Mouse (Mus musculus): ENCODE measurements around the gene Eml5.
A peak's percentile ranks its signal among the peaks of the same experiment; 100 is the strongest.

Gene Eml5

DNA sequence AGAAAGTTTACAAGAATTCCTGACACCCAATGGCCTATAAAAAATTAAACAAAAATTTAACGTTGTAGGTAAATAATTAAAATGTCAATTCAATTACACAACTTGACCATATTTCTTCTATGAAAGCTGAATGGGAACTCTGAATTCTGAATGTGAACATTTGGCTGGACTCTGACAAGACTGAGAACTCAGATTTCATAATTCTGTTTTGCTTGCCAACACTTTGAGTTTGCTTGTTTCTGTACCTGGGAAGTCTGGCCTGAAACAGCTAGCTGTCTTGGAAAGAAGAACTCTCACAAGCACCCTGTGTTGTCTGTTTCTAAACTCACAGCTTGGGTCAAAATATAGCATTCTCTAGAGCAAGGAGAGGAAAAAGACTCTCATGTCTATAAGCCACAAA, 67.4 kb downstream of the Eml5 start:
- DNase-seq (ENCODE audit: low spot score): no peak

DNA sequence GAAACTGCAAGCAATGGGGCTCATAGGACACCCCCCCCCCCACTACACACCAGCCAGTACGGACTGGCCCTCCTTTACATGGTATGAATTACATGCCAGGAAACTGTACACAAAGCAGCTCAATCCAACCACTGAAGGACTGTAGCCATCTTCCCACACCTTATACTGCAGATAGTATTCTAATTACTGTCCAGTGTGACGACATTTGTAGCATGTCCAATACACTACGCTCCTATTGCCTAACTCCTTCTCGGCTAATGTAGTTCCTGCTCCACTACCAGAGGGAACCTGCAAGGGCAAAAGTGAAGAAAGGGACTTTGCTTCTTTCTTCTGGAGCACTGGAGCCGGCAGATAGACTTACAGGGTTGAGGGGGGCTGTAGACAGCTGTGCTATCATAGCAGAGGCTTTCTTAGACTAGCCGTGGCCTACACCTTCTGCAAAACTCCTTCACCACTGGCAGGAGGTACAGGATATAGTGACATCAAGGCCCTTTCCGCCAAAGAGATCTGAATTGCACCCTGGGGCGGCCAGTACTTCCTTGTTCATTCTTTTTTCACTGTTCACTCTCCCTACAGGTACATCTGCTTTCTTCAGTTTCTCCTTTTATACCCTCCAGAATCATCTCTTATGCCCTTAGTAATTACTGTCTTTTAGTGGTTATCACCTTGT, 68.2 kb downstream of the Eml5 start:
- DNase-seq (ENCODE audit: low spot score): no peak

DNA sequence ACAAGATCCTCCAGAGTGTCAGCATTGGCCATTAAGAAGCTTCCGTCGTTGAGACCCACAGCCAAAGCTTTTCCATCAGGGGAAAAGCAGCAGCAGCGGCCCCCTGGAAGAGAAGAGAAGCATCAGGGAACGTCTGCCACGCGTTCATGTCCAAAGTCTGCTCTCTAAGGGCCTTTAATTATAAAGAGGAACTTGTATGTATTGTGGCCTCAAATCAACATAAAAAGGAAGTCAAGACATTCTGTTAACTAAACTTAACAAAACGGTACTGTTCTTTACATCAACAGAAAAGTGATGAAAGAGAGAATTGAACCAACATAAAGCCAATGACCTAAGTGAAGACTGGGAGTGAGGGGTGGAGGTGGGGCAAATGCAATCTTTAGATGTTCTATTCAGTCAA, 70.2 kb downstream of the Eml5 start:
- no peak for DNase-seq (ENCODE audit: low spot score)

DNA sequence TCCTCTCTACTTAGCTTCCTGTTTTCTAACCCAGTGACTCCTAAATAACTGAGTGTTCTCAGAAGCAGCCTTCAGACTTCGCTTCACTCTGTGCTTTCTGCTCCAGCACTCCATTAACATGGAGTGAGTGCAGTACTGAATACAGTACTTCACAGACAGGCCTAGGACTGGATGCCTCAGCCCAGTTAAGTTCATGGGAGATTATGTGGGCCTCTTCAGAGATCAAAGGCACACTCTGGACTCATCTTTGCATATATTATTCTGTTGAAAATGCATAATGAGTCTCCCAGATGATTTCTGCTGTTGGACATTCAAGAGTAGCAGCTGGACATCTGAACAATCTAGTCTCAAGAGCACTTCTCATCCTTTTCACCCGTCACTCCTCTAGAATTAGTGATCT, 80.5 kb downstream of the Eml5 start:
- DNase-seq (ENCODE audit: low spot score): no peak

DNA sequence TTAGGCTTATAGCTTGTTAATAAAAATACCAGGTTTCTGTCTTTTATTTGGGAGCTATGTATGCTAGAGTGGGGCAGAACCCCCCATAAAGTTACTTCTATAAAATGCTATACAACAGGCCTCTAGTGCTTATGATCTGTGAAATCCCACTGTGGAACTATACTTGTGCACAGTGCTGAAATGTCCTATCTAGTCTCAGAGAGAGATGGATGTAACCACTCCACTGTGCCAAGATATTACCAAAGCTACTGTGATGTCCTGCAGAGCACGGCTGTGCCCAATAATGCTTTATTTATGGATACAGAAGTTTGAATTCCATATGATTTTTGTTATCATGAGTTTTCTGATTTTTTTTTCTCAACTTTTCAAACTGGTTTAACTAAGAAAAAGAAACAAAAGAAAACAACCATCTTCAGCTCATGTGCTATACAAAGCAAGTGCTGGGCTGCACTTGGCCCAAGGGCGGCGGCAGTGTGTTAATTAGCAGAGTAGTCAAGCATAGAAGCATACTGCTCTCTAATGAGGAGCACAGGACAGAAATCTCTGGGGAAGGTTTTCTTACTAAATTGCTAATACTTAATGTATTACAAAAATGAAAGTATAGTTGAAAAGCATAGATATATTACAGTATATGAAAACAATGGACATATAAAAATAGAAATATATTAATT, 97.1 kb downstream of the Eml5 start:
- DNase-seq (ENCODE audit: low spot score): no peak

DNA sequence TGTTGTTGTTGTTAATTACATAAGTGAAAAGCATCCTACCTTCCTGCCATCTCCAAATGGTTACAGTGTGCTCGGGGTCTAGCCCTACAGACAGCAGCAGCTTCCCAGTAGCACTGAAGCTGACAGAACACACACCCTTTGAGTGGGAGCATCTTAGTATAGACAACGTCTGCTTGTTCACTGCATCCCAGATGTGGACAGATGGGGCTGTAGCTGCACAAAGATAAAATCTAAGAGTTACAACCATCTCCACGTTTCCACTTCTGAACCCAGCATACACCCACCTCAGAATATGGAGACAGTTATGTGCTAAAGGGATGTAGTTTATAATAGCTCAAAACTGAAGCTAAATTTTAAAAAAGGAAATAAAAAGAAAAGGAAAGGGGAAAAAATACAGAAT, 99.0 kb downstream of the Eml5 start:
- DNase-seq (ENCODE audit: low spot score): no peak

DNA sequence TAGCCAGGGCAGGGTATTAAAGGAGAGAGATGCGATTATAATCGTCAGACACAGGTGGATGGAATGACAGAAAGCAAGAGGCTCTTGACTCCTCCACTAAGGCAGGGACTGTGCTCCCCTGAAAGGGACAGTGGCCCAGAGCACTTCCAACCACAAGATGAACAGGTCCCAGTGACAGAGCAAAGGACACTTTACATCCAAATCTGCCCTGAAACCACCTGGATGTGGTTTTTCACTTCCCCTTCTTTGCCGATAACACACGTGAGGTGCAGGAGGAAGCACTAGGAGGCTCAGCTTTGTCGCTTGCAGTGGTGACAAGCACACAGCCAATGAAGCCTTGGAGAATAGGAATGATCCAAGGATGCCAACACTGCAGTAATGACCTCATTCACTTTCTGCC, 101.0 kb downstream of the Eml5 start:
- no peak for DNase-seq (ENCODE audit: low spot score)

DNA sequence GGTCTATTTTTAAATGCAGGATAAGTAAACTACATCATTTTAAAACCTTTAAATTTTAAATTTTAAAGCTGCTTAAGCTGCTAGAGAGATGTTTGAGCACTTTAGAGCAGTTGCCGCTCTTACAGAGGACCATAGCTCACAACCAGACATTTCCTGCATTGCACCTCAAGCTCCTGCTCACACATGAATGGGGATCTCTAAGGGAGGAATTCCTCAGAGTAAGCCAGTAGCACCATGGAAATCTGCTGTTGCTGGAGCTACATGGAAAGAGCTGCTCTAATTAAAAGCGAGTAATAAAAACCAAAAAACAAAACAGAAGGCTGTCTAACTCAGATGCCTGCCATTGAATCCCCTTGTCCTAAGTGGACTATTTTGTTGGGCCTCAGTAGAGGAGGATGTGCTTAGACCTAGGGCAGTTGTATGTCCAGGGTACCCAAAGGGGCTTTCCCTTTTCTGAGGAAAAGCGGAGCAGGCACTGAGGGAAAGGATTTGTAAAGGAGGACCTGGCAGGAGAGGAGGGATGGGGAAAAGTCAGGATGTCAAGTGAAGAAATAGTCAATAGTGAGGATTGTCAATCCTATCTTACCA, 105.5 kb downstream of the Eml5 start:
- no peak for DNase-seq (ENCODE audit: low spot score)

DNA sequence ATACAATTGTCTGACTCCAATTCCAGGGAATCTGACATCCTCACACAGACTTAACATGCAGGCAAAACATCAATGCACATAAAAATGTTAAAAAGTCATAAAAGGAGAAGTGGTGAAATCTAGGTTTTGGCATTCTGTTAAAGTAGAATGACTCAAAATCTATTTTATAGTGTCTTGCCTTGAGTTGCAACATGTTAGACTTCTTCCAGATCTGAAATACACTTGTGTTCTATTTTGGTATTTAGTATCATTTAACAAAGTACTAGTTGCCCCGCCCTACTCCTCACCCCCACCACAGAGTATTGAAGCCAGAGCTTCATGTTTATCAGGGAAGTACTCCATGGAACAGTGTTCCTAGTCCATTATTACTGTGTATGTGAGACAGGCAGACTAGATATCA, 117.0 kb downstream of the Eml5 start:
- no peak for DNase-seq (ENCODE audit: low spot score)

DNA sequence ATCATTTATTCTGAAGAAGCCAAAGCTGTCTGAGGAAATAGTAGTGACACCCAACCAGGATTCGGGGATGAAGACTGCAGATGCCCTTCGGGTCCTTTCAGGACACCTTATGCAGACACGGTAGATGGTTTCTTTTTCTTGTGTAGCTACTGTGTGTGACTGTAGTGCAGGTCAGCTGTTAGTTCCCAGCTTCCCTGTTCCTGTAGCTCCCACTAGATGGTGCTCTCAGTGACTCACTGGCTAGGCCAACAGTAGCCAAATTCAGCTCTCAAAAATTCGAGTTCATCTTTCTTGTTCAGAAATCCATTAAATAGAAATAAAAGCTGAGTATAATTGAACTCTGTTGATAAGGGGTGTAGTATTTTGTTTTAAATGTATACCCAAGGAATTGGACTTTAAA, 122.1 kb downstream of the Eml5 start:
- no peak for DNase-seq (ENCODE audit: low spot score)

DNA sequence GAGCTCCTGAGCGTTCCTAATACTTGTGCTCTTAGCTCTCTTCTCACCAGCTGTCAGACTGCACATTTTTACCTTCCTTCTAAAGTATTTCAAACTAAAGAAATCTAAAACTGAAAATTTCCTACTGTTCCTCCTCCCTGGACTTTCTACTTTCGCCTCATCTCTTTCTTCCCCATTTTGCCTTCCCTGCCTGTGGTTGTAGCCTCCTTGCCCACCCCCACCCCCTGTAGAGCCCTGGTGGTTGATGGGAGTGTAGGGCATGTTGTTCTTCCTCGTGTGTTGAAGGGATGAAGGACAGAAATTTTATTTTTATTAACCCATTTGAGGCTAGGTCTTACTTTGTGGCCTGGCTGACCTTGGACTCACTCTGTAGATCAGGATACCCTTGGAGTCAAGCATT, 123.8 kb downstream of the Eml5 start:
- DNase-seq (ENCODE audit: low spot score): no peak

DNA sequence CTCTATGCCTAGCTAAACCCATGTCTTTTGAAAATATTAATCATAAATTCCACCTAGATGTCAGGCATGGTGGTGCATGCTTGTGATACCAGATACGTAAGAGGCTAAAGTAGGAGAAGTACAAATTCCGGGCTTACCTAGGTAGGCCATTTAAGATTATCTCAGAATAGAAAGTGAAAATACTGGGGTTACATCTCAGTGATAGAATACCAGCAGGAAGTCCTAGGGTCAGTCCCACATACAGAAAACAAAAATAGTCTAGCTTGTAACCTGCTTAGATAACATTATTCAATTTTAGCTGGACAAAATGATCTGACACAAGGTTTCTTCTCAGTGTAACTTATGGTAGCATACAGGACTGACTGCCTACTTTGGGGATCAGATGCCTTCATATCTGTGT, 135.0 kb downstream of the Eml5 start:
- no peak for DNase-seq (ENCODE audit: low spot score)

DNA sequence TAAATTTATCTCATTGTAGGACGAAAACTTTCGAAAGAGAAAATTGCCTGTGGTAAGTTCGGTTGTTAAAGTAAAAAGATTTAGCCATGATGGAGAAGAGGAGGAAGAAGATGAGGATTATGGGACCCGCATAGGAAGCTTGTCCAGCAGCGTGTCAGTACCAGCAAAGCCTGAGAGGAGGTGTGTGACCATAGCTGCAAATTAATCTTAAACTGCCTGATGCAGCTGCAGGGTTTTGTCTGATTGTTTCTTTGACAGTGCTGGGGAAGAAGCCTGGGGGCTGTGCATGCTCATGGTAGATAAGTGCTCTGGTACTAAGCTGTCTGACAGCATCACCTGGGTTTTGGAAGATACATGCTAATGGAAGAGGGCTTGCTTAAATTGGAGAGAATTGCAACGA, 141.6 kb downstream of the Eml5 start:
- DNase-seq (ENCODE audit: low spot score): no peak

DNA sequence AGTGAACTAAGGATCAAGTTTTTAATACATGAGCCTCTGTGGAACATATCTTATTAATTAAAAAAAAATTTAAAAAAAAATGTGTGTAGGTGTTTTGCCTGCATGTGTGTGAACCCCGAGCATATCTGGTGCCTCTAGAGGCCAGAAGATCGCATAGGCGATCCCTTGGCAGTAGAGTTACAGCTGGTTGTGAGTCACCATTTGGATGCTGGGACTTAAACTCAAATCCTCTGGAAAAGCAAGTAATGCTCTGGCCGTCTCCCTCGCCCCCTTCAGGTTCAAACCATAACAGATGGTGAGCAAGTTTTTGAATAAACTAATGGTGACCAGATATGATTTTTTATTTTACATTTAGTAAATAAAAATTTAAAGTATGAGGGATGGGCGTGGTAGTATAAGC, 143.6 kb downstream of the Eml5 start:
- no peak for DNase-seq (ENCODE audit: low spot score)

DNA sequence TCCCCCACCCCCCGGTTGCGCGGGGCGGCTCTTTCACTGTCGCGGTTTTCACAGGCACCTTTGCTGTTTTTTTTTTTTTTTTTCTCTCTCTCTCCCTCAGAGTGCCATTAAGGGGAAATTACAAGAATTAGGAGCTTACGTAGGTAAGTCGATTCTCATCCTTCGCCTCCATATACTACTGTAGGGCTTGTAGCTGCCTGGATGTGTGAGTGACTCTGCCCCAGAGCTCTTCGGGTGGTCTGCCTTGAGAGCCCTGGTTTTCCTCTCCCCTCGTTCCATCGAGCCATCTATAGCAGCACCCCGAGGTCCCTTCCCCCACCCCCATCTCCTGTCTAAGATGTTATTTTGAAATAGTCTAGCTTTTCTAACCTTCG, 153.9 kb downstream of the Eml5 start:
- no peak for DNase-seq (ENCODE audit: low spot score)

DNA sequence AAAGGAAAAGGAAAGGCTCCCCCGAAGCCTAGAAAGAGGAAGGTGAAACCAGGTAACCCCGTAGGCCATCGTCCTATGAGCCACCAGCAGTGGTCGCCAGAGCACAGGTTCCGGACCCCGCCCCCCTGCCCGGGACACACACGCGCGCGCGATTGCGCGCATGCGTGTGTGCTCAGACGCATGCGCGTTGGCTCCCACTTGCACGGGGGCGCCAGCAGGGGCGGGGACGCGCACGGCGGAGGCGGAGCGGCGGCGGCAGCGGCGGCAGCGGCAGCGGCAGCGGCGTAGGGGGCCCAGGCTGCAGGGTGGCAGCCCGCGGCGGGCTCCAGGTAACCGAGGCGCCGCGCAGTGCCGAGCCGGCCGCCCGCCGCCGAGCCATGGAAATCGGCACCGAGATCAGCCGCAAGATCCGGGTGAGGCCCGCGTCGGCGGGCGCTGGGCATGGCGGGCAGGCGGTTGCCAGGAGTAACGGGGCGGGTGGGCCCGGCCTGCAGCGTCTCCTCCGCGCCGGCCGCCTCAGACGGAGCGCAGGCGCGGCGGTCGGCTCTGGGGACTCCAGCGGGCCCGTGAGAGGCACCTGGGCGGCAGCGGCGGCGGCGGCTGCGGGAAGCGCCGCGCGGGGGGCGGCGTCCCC, 154.4 kb downstream of the Eml5 start, which contains the start of gene Zc3h14:
Zc3h14 (plus strand) TSS at position 219 of the 634 bp plus-strand sequence.
- peak; percentile 98 for DNase-seq (ENCODE audit: low spot score)

DNA sequence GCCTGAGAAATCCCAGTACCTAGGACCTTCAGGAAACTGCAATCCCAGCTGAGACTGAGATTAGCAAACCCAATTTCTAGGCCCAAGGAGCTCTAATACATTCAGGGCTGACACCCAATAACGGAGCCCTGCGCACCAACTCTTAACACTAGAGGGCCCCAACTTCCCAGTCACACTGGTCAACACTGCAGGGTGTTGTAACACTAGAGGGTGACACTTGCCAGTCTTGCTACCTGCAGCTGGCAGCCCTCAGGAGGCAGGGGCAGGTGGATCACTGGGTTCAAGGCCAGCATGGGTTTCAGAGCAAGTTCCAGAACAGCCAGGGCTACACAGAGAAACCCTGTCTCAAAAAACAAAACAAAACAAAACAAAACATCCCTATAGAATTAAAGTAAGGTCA, 155.2 kb downstream of the Eml5 start:
- DNase-seq (ENCODE audit: low spot score): peak; percentile 68

DNA sequence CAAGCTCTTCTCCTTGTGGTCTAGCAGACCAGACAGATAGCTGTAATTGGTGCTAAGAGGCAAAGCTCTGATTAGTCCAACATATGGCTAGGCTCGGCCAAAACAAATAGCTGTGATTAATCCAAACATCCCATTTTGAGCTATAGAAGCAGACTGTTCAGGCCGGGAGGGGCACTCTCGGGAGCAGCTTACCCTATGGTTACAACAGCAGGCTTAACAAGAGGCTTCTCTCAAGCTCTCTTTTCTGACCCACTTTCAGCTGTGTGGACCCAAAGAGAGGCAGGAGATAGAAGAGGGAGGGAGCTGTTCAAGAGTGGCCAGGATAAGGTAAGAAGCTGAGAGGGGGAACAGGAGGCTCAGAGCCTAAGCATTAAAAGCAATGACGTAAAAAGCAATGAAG, 155.7 kb downstream of the Eml5 start:
- no peak for DNase-seq (ENCODE audit: low spot score)

DNA sequence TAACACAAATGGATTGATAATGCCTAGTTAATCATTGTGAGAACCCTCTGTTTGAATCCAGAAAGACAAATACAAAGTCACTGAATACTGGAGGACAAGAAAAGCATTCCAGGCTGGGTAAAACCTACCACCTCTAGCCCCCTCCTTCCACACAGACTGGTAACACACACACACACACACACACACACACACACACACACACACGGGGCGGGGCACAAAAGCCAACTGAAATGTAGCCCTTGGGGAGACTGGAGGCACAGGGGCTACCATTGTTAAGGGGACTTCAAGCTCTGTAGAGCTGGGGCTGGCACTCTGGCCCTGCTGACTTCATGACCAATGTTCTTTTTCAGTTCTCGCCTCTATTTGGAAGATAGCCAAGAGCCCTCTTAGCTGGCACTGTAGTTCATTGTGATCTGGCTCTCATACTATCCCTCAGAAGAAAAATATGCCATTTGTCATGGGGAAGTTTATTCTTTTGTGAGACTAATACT, 160.2 kb downstream of the Eml5 start:
- DNase-seq (ENCODE audit: low spot score): no peak

DNA sequence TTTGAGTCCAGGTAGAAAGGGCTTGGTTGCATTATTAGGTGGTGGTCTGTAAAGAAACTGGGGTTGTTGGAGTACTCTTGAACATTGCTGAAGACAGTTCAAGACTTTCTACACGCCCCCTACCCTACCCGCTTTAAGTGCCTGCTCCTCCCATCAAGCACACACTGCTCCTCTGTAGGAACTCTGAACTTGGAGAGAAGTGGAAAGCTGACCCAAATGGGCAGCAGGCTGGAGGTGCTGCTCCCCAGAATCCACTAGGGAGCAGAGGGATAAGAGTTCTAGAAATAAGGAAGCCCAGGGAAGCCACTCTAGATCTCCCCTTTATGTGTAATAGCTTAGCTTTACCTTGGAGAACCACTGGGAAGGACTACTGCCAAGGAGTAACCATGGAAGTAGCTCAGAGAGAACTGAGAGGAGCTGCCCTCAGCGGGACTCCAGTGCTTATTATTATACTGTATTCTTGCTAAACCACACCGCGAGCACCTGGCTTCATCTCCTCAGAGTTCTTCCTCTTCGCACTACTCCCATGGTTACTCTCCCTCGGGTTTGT, 163.4 kb downstream of the Eml5 start:
- peak; percentile 41 for DNase-seq (ENCODE audit: low spot score)

DNA sequence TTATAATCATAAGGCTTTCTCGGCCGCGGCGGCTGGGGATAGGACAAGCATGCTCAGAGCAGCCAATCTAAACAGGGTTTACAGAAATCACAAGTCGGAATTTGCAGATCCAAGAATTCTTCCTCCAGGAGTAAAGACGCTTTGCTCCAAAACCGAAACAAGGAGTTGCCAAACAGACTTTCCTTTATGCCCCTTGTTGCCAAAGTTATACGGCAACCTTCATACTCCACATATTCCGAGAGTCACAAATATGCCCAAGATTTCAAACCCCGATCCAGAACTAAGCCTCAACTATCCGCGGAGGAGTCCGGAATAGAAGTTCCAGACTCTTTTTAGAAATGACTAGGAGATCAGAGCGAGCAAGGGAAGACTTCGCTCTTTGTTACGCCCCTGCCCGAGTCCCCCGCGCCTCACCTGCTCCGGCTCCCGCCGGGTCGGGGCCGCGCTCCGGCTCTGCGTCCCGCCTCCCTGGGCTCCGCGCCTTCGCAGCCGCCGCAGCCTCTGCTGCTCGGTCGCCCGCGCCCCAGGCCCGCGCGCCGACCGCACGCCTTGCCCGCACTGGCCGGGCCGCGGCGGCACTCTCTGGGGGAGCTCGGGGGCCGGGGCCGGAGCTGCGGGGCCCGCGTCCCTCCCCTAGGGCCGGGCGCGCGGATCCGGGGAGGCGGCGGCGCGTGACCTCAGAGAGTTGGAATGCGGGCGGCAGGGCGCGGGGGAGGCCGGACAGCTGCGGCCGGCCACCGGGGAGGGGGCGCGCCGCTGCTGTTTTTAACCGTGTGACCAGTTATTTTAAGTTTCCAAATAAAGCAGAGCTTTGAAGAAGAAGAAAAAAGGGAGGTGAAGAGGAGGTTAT, 164.1 kb downstream of the Eml5 start, which contains the start of gene Ptpn21:
Ptpn21 (minus strand) TSS at position 455 of the 850 bp plus-strand sequence.
- DNase-seq (ENCODE audit: low spot score): peak; percentile 85
